Mouse (Mus musculus) urinary bladder, adult 18-20 months (tissue): ENCODE results near the gene Hoxb9.

ENCODE experiments used
- DNase-seq, 2 experiments: peaks; one replicate each; pipeline ENCODE4 v3.0.0; 2022; ENCODE audit warnings: low spot score in 2 of 2, mixed read lengths in 2 of 2

Gene Hoxb9

DNA sequence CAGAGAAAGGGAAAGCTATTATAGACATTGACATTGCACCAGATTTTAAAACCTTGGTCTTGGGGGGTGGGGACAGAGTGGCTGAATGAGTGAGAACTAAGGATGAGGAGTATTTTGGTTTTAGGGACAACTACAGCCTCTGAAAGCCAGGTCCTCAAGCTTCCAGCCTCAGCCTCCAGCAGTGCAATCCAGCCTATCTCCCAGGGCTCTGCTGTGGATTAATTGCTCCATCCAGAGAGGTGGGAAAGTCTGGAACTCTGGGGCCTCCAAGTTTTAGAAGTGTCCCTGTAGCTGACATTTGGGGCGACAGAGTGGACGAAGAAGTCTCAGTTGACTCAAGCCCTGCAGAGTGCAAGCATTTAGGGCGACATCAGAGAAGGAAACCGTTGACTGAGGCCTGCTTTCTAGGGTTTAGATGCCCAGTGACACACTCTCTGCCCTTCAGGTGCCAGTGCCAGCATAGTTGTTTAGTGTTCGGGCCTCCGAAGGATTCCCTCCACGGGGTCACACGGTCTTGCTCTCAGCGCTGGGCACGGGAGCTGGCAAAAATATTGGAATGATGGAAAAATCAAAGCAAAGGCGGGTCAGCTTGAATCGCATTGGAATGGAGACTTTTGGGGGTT lies 42.7 kb downstream of the Hoxb9 start:
- peak in 1 of 2 experiments; percentile 23 for DNase-seq

DNA sequence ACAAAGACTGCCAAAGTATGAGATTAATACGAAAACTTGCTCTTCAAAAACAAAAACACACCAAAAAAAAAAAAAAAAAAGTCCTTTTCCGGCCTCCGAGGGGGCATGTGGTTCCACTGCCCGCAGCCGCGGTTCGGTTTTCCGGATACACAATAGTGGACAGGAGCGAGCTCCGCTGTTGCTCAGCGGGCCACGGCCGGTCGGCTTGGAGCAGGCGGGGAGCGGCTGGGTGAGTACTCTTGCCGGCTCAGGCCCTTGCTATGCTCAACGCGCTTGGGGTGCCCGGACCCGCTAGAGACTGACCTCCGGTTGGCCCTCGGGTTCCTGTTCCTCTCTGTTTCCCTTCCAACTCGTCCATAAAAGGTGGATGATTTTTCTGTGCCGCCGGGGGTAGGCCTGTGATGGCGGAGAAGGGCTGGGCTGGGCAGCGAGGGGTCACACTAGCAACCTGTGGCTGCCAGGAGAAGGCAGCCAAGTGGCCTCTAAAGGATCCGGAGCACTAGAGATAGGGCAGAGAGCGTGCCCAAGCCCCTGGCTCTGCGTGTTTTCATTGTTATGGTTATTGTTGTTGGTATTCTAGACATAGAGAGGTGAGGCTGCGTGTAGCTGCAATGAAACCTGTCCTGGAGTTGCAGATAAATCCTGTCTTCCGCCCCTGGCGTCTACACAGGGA lies 43.5 kb downstream of the Hoxb9 start:
- DNase-seq = peak in 1 of 2 experiments; percentile 53

DNA sequence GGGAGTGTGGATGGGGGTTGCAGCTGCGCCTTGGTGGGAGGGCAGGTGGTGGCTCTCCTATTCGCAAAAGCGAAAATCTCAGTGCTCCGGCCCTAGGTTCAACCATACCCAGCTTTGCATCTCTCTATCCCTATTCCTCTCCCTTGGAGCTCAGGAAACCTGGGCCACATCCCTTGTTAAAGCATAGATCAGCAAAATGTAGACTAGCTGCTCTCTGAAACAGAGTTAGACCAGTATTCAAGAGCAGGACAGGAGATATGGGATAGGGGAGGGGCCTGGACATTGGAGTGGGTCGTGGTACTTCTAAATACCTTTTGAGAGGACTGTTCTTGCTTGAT lies 44.1 kb downstream of the Hoxb9 start:
- DNase-seq = peak in 1 of 2 experiments; percentile 52

DNA sequence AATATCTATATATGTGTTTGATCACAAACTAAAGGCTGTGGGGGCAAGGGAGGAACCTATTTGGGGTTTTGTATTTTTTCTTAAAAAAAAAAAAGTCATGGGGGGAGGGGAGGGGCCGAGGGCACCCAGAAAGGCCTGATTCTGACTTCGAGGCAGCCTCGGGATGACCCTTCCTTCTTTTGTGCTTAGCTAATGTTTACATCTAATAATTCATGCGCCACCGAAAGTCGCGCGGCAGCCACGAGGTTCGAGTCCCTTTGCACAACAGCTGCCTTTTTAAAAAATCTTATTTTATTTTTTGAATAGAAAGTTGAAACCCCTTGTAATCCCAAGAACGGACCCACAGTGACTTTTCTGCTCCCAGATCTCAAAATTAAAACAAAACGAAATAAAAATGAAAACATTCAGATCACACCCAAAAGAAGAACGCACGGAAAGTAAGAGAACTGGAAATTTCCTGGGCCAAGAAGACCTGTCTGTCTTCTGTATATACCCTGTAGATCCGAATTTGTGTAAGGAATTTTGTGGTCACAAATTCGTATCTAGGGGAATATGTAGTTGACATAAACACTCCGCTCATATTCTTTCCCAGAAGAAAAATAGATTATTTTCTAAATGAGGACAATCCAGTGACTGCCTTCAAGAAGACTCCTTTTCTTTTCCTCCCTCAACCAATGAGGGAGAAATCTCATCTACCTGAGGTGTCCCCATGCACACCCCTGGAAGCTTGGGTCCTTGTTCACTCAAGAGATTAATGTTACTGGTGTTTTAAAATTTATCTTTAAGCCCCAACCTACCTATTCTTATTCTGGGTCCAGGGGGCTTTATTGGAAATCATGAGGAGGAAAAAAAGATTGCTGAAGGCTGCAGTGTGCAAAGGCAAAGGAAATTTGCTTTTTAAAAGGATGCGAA lies 45.7 kb downstream of the Hoxb9 start:
- peak in 1 of 2 experiments; percentile 9 for DNase-seq

DNA sequence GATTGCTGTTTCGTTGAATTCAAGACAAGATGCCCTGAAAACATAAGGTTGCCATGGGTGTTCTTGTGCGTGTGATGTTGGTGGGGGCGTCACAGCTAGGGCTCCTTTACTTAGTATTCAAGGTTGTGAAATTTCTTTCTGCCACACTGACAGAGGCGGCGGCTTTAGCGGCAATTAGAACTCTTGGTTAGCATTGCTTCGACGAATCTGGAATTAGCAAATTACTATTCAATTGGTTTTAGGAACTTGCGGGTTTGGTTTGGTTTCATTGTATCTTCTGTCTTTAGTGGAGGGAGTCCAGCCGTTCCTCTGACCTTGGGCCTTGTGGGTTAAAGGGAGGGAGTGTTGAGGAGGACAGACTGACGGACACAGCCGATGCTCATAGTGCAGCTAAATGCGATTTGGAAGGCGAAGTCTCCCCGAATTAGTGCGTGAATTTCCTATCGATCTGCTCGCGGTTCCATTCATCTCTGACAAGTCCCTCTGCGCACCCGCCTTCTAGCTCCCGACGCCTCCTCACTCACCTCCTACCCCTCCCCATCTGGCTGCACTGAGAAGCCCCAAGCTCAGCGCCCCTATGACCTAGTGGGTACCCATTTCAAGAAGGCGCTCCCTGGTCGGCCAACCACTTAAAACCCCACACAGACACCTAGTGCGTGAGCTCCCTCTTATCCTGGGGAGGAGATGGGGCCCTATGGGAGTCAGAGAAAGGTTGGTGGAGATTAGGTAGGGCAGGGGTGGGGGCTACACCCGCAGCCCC lies 46.5 kb downstream of the Hoxb9 start, which contains the start of gene Hoxb4:
Gene Hoxb4 (plus strand): TSS at position 660 of the 760 bp plus-strand sequence.
- DNase-seq = peak in 1 of 2 experiments; percentile 35

DNA sequence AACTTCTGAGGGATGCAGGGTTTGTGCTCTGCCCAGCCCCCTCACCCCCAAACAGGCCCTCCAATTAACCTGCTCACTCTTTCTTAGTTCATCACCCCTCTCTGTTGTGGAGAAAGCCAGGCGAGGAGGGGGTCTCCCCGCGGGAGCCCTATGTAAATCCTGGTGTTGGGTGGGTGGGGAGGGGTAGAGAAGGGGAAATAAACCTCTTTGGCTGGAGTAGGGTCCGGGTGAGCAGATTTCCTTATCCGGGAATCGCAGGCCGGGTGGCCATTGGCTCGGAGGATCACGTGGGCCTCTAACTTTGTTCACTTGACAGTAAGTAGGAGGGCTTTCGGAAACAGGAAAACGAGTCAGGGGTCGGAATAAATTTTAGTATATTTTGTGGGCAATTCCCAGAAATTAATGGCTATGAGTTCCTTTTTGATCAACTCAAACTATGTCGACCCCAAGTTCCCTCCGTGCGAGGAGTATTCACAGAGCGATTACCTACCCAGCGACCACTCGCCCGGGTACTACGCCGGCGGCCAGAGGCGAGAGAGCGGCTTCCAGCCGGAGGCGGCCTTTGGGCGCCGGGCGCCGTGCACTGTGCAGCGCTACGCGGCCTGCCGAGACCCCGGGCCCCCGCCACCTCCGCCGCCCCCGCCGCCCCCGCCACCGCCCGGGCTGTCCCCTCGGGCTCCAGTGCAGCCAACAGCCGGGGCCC lies 47.3 kb downstream of the Hoxb9 start:
- peak; percentile 48 to 61 for DNase-seq

DNA sequence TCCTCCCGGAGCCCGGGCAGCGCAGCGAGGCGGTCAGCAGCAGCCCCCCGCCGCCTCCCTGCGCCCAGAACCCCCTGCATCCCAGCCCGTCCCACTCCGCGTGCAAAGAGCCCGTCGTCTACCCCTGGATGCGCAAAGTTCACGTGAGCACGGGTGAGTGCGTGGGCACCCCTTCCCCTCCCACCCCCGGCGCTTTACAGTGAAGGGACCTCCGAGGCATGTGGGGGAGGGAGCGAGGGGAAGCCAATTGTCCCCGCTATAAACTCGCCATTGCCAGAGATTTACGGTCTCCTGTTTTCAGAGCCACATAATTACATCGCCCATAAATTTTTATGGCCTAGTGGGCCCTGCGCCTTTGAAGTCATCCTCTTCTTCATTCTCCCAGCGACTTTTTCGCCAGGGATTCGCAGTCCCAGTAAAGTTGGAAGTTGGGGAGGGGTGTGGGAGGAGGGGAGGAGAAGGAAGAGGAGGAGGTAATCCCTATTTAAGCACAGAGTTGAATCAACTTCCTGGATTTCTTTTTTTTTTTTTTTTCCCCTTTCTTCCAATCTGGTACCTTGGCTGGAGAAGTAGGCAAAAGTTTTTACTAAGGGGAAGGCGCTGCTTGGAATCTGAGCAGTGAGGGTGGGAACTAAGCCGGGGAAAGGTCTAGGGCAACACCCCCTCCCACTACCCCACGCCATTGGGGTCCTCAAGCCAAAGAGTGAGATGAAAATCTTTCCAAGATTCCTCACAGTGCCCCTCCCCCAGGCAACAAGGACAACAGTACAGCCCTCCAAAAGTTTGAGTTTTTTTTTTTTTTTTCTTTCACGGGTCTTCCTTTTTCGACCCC lies 48.0 kb downstream of the Hoxb9 start:
- DNase-seq = peak in 1 of 2 experiments; percentile 26

DNA sequence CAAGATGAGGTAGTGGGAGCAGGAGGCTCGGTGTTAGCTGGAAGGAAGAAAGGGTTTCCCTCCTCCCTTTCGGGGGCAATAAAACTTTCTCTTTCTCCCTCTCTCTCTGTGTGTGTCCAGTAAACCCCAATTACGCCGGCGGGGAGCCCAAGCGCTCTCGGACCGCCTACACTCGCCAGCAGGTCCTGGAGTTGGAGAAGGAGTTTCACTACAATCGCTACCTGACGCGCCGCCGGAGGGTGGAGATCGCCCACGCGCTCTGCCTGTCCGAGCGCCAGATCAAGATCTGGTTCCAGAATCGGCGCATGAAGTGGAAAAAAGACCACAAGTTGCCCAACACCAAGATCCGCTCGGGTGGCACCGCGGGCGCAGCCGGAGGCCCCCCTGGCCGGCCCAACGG lies 48.7 kb downstream of the Hoxb9 start:
- peak in 1 of 2 experiments; percentile 58 for DNase-seq

DNA sequence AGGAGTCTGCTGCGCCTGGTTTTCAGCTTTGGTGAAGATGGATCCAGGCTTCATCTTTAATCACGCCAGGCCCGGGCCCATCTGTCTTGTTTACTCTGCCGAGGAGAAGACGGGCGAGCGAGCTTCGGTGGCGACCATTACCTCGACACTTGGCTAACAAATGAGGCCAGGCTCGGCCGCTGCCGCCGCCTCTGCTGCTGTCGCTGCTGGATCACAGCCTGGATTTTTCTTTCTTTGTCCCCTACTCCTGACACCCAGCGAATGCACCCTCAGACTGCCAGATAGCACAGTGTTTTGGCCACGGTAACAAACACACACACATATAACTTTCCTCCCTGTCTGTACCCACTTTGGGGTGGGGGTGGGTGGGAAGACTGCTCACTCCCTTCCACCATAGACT lies 49.4 kb downstream of the Hoxb9 start:
- peak in 1 of 2 experiments; percentile 16 for DNase-seq

DNA sequence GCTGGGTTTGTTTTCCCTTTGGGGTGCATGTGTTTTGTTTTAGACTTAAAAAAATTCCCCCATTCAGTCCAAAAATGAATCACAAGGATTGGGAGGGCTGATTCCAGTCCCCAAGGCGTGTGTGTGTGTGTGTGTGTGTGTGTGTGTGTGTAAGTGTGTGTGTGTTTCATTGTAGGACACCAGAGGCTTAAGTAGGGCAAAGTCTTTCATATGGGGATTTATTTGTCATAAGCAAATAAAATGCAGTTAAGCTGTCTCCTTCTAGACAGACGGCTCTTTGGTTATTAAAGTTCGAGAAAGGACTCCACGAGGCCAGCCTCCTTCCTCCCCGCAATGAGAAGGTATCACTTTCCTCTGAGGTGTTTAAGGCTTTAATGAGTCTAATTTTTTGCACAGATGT lies 50.6 kb downstream of the Hoxb9 start:
- no peak for DNase-seq

DNA sequence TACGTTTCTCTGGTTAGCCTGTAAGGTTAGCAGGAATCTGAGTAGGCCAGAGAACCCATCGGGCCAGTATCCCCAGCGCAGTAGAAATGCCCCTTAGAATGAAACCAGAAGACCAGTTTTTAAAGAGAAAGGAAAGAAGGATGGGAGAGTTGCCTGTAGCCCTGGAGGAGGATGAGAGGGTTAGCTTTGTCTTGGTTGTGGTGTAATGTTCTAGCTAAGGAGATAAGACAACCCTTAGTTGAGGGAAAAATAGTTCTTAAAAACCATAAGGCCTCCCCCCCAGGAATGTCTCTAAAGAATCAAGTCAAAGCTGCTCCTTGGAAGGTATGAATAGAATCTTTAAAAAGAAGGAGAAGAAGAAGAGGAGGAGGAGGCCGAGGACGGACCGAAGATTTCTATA lies 51.5 kb downstream of the Hoxb9 start:
- no peak for DNase-seq

DNA sequence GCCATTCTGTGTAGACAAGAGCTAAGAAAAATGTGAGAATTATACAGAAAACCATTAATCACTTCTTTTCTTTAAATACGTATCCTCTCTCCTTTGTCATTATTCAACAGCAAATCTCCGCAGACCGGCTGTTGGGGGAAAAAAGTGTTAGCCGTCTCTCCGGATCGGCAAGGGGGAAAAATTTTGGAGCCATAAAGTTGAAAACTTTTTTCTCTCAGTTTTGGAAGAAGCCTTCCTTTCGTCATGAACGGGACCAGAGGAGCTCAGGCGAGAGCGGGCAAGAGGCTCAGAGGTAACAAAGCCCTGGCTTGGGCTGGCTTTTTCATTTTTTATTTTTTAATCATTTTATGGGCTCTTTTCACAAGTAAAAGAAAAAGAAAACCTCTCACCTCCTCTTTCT lies 51.9 kb downstream of the Hoxb9 start, which contains the start of gene Hoxb3:
Gene Hoxb3 (plus strand): TSS at position 173 of the 400 bp plus-strand sequence.
- DNase-seq = no peak

DNA sequence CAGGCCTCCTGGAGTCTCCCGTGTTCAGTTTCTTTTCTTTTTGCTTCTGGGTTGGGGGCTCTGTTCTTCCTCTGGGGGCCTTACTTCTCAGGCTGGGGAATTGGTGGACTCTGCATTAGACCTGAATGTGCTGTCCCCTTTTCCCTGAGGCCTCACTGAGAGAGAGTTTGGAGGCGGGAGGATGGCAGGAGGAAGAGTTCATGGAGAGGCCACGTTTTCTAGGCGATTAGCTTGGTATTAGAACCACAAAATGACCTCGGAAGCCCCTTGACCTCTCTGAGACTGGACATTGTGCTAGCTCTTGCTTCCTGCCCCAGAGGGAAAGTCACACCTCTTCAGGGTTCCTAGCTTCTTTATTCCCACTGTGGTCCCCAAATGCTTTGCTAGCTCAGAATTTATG lies 52.9 kb downstream of the Hoxb9 start:
- no peak for DNase-seq

DNA sequence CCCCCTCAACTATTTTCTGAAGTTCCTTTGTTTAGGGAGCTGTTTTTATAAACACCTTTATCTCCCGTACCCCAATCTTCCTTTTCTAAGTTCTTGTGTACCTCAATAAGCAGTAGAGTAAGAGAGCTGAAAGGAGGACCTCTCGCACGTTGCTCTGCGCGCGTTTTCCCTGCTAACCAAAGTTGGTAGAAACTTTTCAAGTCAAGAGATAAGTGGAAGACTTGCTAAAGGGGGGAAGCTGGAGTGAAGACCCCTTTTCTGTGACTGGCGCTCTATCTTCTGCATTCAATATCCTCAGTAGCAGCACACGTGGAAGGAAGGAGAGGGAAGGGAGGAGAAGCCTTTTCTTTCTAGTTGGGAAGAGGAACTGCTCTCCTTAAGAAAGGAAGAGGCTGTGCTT lies 53.7 kb downstream of the Hoxb9 start:
- no peak for DNase-seq

DNA sequence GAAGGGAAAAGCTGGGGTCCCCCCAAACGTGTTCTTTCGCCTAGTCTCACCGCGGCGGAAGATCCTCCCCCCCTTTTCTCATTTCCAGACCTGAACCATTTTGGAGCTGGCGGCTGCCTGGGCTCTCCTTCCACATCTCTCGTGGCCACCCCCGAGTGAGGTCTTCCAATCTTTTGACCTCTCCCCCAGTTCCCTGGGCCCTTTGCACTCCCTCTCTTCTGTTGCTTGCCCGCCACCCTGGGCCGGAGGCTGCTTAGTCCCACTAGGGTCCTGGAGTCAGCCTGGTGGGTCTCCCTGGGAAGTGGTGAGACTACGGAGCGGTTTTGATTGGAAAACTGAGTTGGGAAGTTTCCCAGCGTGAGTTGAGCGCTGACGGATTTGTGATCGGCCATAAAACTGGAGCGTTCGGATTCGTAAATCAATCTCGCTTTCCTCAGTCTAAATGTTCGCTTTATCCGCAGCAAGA lies 54.5 kb downstream of the Hoxb9 start:
- DNase-seq = no peak
